Mouse (Mus musculus) c-Kit-positive CD71-negative TER-119-negative erythroid progenitor cells, embryonic 14.5 days (primary cell): Measurements from ENCODE around the gene Bdkrb2.

Source experiments
- DNase-seq: peaks from one replicate; pipeline ENCODE4 v3.0.0-alpha.2; 2013; ENCODE audit warnings: low read depth

Gene Bdkrb2

GRCm38 (mm10) chr12:105592361-105592761 lies 29.3 kb downstream of the Bdkrb2 start:
- no peak for DNase-seq

GRCm38 (mm10) chr12:105593471-105593870 lies 30.4 kb downstream of the Bdkrb2 start:
- DNase-seq: no peak

- DNase-seq: no peak
Measured at GRCm38 (mm10) chr12:105597135-105597534, 34.1 kb downstream of the Bdkrb2 start.

- no peak for DNase-seq
Measured at GRCm38 (mm10) chr12:105598503-105598902, 35.5 kb downstream of the Bdkrb2 start.

- DNase-seq: no peak
Measured at GRCm38 (mm10) chr12:105599098-105599497, 36.1 kb downstream of the Bdkrb2 start.

GRCm38 (mm10) chr12:105601586-105601985 lies 38.6 kb downstream of the Bdkrb2 start:
- DNase-seq: no peak

- DNase-seq: no peak
Measured at GRCm38 (mm10) chr12:105602581-105603210, 39.7 kb downstream of the Bdkrb2 start, which contains the start of gene Bdkrb1. Gene Bdkrb1 (plus strand): TSS chr12:105603085.

GRCm38 (mm10) chr12:105603904-105604303 lies 40.9 kb downstream of the Bdkrb2 start:
- DNase-seq: no peak

- no peak for DNase-seq
Measured at GRCm38 (mm10) chr12:105605212-105605611, 42.2 kb downstream of the Bdkrb2 start.

- no peak for DNase-seq
Measured at GRCm38 (mm10) chr12:105606881-105607280, 43.9 kb downstream of the Bdkrb2 start.

GRCm38 (mm10) chr12:105611045-105611444 lies 48.0 kb downstream of the Bdkrb2 start:
- DNase-seq: no peak

GRCm38 (mm10) chr12:105611748-105612147 lies 48.7 kb downstream of the Bdkrb2 start:
- peak; percentile 77 for DNase-seq

GRCm38 (mm10) chr12:105613559-105613958 lies 50.5 kb downstream of the Bdkrb2 start:
- no peak for DNase-seq

GRCm38 (mm10) chr12:105622048-105622447 lies 59.0 kb downstream of the Bdkrb2 start:
- DNase-seq: no peak

GRCm38 (mm10) chr12:105622981-105623539 lies 60.0 kb downstream of the Bdkrb2 start:
- DNase-seq: no peak

- no peak for DNase-seq
Measured at GRCm38 (mm10) chr12:105625798-105626197, 62.8 kb downstream of the Bdkrb2 start.

GRCm38 (mm10) chr12:105634374-105635067 lies 71.5 kb downstream of the Bdkrb2 start:
- DNase-seq: no peak

- no peak for DNase-seq
Measured at GRCm38 (mm10) chr12:105636551-105636950, 73.5 kb downstream of the Bdkrb2 start.

- no peak for DNase-seq
Measured at GRCm38 (mm10) chr12:105637554-105637953, 74.5 kb downstream of the Bdkrb2 start.

GRCm38 (mm10) chr12:105642770-105643321 lies 79.8 kb downstream of the Bdkrb2 start:
- DNase-seq: no peak
